Mouse (Mus musculus): Measurements from ENCODE around the gene Chn2. TPM values are rescaled to one million over a fixed set of nuclear protein-coding genes. Genes with fewer than 3 reads are reported as not detected.

Gene Chn2
- total RNA-seq, 2 experiments from 2014 or later: 1.1 to 1.5 TPM

DNA sequence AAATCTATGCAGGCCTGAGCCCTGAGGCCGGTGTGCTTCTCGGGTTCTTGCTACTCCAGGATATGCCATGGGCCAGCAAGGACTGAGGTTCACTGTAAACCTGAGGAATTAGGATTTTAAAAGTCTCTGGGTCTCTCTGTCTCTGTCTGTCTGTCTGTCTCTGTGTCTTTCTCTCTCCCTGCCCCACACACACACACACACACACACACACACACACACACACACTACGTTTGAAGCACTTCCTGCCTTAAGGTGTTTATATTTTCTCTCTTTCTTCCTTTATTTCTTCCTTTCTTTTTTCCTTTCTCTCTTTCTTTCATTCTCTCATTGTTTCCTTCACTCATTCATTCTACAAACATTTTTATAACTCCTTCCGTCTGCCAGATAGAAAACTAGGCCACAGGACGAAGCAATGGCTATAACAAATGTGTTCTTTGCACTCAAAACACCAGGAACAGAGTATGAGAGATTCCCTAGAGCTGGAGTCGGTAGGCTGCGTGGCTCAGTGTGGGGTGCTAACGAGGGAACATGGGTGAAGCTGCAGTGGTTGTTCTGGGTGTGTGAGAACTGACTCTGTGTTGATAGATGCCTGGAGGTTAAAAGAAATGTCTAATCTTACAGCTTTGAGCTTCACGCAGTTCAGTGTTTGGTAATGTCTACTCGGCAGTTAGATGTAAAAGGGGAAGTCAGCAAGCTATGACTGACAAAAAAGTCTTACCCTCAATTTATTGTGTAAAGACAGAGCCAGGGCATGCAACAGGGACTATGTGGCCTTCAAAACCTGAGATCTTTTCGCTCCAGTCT is 103.7 kb downstream of the Chn2 start:
- no peak for DNase-seq
- intact Hi-C loops (cut with DNase I): no loop called here

GRCm38 (mm10) chr6:54143652-54143960 is 104.3 kb downstream of the Chn2 start:
- intact Hi-C loops (cut with DNase I): no loop called here
- no peak for DNase-seq

DNA sequence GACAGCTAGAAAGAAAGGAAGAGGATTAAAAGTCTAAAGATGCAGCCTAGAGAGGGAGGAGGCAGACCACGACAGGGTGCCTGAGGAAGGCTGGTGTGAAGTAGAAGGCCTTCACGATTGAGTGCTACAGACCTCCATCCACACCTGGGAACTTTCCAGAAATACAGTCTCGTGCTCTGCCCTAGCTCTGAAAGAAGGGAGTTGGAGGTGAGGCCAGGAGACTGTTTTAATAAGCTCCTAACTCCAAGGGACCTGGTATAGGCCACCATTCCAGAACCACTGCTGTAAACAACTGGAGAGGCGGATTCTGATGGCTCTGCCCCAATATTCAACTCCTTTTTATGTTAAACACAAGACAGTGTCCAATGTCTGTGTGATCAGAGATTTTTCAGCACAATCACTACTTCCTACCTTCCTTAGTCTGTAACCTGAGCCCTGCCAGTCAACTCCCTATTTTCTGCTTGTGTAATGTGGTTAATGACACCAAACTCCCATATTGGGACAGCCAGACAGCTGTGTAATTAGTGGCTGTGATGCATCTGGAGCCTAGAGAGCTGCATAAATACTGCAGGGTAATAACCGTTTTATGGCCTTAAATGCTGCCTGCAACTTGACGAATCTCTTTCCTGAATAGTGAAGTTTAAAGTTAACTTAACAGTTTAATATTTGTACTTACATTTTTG is 109.6 kb downstream of the Chn2 start:
- no peak for DNase-seq
- intact Hi-C loops (cut with DNase I): no loop called here

GRCm38 (mm10) chr6:54150821-54151220 is 111.5 kb downstream of the Chn2 start:
- DNase-seq: no peak
- intact Hi-C loops (cut with DNase I): no loop called here

DNA sequence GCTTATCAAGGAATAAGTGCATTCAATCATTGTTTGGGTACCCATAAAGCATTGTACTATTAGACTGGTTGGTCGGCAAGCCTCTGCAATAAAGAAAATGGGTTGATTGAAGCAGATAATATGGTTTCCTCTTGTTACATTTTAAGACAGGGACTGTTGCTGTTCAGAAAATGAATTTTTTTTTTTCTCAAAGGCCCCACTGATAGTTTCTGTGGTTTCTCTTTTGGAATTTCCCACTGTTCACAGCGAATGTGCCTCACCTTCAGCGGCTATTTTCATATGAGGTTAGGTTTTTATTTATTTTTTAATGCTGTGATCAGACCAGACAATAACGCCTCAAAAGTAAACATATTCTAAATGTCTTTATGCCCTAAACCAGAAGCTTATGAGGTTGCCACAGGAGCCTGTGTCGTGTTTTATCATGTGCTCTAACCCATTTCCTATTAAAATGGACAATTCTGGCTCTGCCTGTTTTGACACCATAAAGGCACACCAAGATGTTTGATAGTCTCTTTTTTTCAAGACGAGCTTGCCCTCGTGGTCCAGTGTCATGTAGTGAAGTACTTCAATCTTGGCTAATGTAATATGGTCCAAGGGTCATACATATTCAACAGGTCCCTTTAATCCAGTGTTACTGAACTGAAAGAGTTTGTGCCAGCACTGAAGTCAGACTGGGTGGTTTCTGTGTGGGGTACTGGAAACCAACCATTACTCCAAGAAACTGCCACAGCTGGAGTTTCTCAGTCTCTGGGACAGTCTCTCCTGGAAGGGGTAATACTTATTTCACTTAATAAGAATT is 112.3 kb downstream of the Chn2 start:
- intact Hi-C loops (cut with DNase I): no loop called here

DNA sequence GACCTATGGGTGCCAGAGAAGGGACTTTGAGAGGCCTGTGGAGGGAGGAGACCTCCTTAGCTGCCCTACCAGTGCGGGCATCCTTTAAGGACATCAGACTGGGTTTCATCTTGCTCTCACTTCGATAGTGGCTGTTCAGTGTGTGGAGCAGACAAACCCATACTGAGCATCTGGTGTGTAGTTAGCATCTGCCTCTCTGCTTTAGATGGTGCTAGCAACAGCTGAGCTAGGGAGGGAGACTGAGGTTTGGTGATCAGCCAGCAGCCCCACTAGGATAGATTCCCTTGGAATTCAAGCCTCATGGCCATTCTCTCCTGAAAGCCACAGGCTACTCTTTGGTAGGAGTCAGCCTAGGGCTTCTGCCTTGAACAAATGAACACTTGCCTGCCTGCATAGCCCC is 117.7 kb downstream of the Chn2 start:
- no peak for DNase-seq
- intact Hi-C loops (cut with DNase I): no loop called here

More for the DNA sequence above, 112.3 kb downstream of the Chn2 start:
- no peak for DNase-seq

GRCm38 (mm10) chr6:54158317-54158716 is 119.0 kb downstream of the Chn2 start:
- DNase-seq: no peak
- intact Hi-C loops (cut with DNase I): no loop called here

DNA sequence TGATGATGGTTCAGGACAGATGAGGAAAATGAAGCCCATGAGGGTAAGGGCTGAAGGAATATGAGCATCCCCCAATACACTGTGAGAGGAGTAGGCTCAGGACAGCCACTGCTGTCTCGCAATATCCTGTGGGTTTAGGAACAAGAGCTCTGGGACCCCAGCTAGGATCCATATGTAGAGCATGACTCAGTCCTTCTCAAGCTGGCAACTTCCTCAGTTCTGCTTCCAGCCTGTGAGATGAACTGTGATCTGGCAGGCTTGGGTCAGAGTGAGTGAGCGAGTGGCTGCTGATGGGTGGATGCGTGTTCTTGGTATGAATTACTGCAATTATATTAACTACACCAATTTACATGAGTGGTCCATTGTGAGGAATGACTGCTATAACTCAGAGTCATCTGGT is 121.3 kb downstream of the Chn2 start:
- DNase-seq: no peak
- intact Hi-C loops (cut with DNase I): loop anchor here (5.0 to 10.0 kb wide), 3 partner anchors 123 to 386 kb away; partner anchors contain the start of gene Chn2

DNA sequence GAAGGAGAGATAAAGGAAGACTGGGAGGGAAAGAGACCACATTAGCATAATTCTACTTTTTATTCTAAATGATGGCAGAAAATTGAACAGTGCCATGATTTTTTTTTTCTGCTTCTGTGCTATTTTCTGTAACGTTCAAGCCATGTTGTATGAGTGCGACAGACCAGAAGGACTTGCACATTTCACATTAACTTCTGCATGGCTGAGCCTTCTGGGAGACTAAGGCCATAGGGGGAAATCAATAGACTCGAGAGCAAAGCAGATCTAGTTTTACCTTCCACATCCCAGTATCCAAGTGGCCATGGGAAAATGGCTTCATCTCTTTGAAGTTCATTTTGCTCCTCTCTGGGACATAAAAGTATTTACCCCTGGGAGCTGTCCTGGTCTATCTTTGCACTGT is 121.9 kb downstream of the Chn2 start:
- intact Hi-C loops (cut with DNase I): loop anchor here (5.0 to 10.0 kb wide), 3 partner anchors 124 to 386 kb away; partner anchors contain the start of gene Chn2
- DNase-seq: no peak

DNA sequence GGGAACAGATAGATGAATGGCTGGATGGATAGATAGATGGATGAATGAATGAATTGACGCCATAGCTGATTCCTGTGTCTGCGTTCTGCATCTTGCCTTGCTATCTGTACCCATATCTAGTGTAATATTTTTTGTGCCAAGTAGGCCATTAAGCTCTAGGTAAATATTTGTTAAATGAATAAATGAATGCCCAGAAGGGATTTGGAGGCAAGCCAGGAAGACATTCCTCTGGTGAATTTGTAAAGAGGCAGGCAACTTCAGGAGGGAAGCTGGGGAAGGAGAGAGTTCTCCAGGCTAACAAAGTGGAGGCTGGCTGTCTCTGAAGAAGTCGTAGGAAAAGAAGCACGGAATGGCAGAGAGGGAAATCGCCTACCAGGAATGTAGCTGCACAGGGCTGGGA is 123.0 kb downstream of the Chn2 start:
- intact Hi-C loops (cut with DNase I): loop anchor here (5.0 to 10.0 kb wide), 3 partner anchors 125 to 388 kb away; partner anchors contain the start of gene Chn2
- DNase-seq: no peak

GRCm38 (mm10) chr6:54162786-54163185 is 123.4 kb downstream of the Chn2 start:
- intact Hi-C loops (cut with DNase I): loop anchor here (5.0 to 10.0 kb wide), 3 partner anchors 125 to 388 kb away; partner anchors contain the start of gene Chn2
- peak in 1 of 2 experiments; percentile 11 for DNase-seq

- intact Hi-C loops (cut with DNase I): loop anchor here (5.0 to 10.0 kb wide), 3 partner anchors 126 to 389 kb away; partner anchors contain the start of gene Chn2
- no peak for DNase-seq
These were observed 124.3 kb downstream of the Chn2 start for GRCm38 (mm10) chr6:54163702-54164101.

- peak in 1 of 2 experiments; percentile 22 for DNase-seq
- intact Hi-C loops (cut with DNase I): loop anchor here (5.0 to 10.0 kb wide), 3 partner anchors 127 to 390 kb away; partner anchors contain the start of gene Chn2
These were observed 125.4 kb downstream of the Chn2 start for GRCm38 (mm10) chr6:54164777-54165176.

GRCm38 (mm10) chr6:54165246-54165645 is 125.9 kb downstream of the Chn2 start:
- DNase-seq: no peak
- intact Hi-C loops (cut with DNase I): loop anchor here (10.0 kb wide), 2 partner anchors 200 to 390 kb away; no protein-coding TSS in a partner anchor

GRCm38 (mm10) chr6:54165863-54166262 is 126.5 kb downstream of the Chn2 start:
- no peak for DNase-seq
- intact Hi-C loops (cut with DNase I): loop anchor here (10.0 kb wide), 2 partner anchors 201 to 391 kb away; no protein-coding TSS in a partner anchor

- intact Hi-C loops (cut with DNase I): loop anchor here (10.0 kb wide), 2 partner anchors 202 to 392 kb away; no protein-coding TSS in a partner anchor
- DNase-seq: no peak
These were observed 127.7 kb downstream of the Chn2 start for GRCm38 (mm10) chr6:54166991-54167546.

- intact Hi-C loops (cut with DNase I): no loop called here
- no peak for DNase-seq
These were observed 131.0 kb downstream of the Chn2 start for GRCm38 (mm10) chr6:54170286-54170894.

DNA sequence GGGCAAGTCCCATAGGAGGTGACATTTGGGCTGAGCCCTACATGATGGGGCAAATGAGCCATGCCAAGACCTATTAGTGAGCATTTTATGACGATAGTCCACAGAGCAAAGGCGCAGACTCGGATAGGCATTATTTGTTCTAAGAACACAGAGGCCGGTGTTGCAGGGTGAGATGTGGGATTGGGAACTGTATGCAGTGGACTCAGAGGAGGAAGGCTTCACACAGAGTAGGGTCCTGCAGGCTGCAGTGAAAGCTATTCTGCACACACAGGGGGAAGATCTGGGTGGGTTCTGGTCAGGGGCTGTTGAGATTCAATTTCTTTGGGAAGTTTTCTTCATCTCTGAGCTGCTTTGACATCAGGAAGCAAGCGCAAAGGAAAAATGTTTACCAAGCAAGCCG is 132.0 kb downstream of the Chn2 start:
- no peak for DNase-seq
- intact Hi-C loops (cut with DNase I): no loop called here

- intact Hi-C loops (cut with DNase I): no loop called here
- no peak for DNase-seq
These were observed 136.3 kb downstream of the Chn2 start for GRCm38 (mm10) chr6:54175473-54176215.

All from gastrocnemius, postnatal 36 days (tissue).